In the genomic region with DNA sequence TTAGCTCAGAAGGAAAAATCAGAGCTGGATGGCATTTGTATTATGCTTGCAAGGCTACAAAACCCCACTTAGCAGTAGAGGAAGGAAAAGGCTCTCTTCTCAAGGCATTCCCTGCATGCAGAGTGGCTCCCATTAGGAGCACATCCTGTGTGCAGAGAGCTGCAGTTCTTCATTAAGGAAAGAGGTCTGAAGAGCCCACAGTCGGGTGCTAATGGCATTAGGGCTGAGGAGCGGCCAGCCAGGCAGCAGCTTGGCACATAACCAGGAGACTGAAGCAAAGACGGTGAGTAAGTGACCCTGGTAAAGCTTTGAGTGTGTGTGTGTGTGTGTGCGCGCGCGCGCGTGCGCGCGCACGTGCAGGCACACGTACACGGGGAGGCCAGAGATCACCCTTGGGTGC, we compare ENCODE assay signal across 11 mouse cellular contexts. TPM values are rescaled to one million over a fixed set of nuclear protein-coding genes. Genes with fewer than 3 reads are reported as not detected.
DNase-seq lines count a peak whose midpoint lies in the region; ATAC-seq and TF ChIP-seq lines count a peak whose summit lies in the region.
"Had no signal": no experiment of that assay in that cellular context is flagged by ENCODE, and none has a peak within 500 bp of the region (broad histone marks: within the 10 kb centered on the region; RNA-seq: fewer than 3 reads in every experiment).

No protein-coding gene starts in this region.

- H3K4me2 ChIP-seq in forebrain, embryonic 12.5 days: no peak overlapping the region
- H3K4me2 ChIP-seq in forebrain, embryonic 11.5 days (ENCODE audit: low read depth, low read length, severe bottlenecking): no peak overlapping the region
- H3K4me2 ChIP-seq in midbrain, embryonic 16.5 days (ENCODE audit: low read length): no peak overlapping the region
- H3K4me2 ChIP-seq: embryonic facial prominence, embryonic 13.5 days had no signal

- intact Hi-C loops in heart, postnatal 14 days (cut with DNase I): no loop called here
- intact Hi-C loops in gastrocnemius, adult 2 months (cut with DNase I): no loop called here

- H3K27ac ChIP-seq in forebrain, embryonic 12.5 days: peak overlapping the region; percentile 37; the same call in 1 of the 2 replicates
- no peak overlapping the region for H3K27ac ChIP-seq in forebrain, embryonic 11.5 days (ENCODE audit: low read depth, low read length)
- peak overlapping the region; percentile 17; the same call in 1 of the 2 replicates for H3K27ac ChIP-seq in midbrain, embryonic 16.5 days (ENCODE audit: low read length)
- no peak overlapping the region for H3K27ac ChIP-seq in gastrocnemius, adult 2 months
- H3K27ac ChIP-seq: embryonic facial prominence, embryonic 13.5 days; kidney, postnatal 0 days had no signal

- H3K9me3 ChIP-seq in forebrain, embryonic 12.5 days: no peaks in the 10 kb centered on the region
- no peaks in the 10 kb centered on the region for H3K9me3 ChIP-seq in forebrain, embryonic 11.5 days (ENCODE audit: control insufficient read depth, low read length)
- H3K9me3 ChIP-seq in midbrain, embryonic 16.5 days (replicated peaks; ENCODE audit: control insufficient read depth, low read length, poor library complexity, severe bottlenecking): no peaks in the 10 kb centered on the region
- H3K9me3 ChIP-seq: embryonic facial prominence, embryonic 13.5 days had no signal

- ATAC-seq in forebrain, embryonic 12.5 days (ENCODE audit: low FRiP score): no peak
- no peak for ATAC-seq in forebrain, embryonic 11.5 days (replicated peaks; ENCODE audit: low FRiP score)
- no peak for ATAC-seq in midbrain, embryonic 16.5 days
- ATAC-seq: liver, postnatal 0 days had no signal

- H3K4me1 ChIP-seq in forebrain, embryonic 12.5 days: peaks cover 3% of the 10 kb centered on the region; the same call in 1 of the 2 replicates
- H3K4me1 ChIP-seq in forebrain, embryonic 11.5 days (replicated peaks; ENCODE audit: control insufficient read depth, insufficient read depth, low read length): 0 out of 2 replicates have a peak, but pooled peaks cover 2% of the 10 kb centered on the region
- peaks cover 10% of the 10 kb centered on the region for H3K4me1 ChIP-seq in midbrain, embryonic 16.5 days (ENCODE audit: control insufficient read depth, insufficient read depth, low read length)

- no peak for TF ChIP-seq CTCF in gastrocnemius, adult 2 months (IDR thresholded peaks at IDR 0.05)

- no peak overlapping the region for H3K4me3 ChIP-seq in forebrain, embryonic 12.5 days (replicated peaks)
- no peak overlapping the region for H3K4me3 ChIP-seq in forebrain, embryonic 11.5 days (ENCODE audit: low read depth, low read length)
- no peak overlapping the region for H3K4me3 ChIP-seq in midbrain, embryonic 16.5 days (ENCODE audit: low read depth, low read length)
- H3K4me3 ChIP-seq in gastrocnemius, adult 2 months: no peak overlapping the region
- H3K4me3 ChIP-seq: embryonic facial prominence, embryonic 13.5 days had no signal

- no peak overlapping the region for H3K9ac ChIP-seq in forebrain, embryonic 12.5 days
- H3K9ac ChIP-seq in forebrain, embryonic 11.5 days (ENCODE audit: low read length): no peak overlapping the region
- no peak overlapping the region; the same call in 1 of the 2 replicates for H3K9ac ChIP-seq in midbrain, embryonic 16.5 days (ENCODE audit: low read depth, low read length)
- H3K9ac ChIP-seq: embryonic facial prominence, embryonic 13.5 days; liver, postnatal 0 days had no signal

- 85% methylated on average over 15 of the region's 15 CpGs for WGBS in forebrain, embryonic 12.5 days
- 89% methylated on average over 15 of the region's 15 CpGs for WGBS in forebrain, embryonic 11.5 days
- WGBS in midbrain, embryonic 16.5 days: 80% methylated on average over 15 of the region's 15 CpGs

- DNase-seq in forebrain, embryonic 11.5 days (ENCODE audit: low spot score): no peak
- DNase-seq in retina, postnatal 1 day: peak; percentile 47
- DNase-seq in retina, embryonic 14.5 days (ENCODE audit: low spot score): no peak
- peak; percentile 81 for DNase-seq in cerebellum, adult 9-10 months
- no peak for DNase-seq in heart, postnatal 14 days
- no peak for DNase-seq in gastrocnemius, adult 2 months
- DNase-seq: liver, postnatal 0 days had no signal

- H3K36me3 ChIP-seq in forebrain, embryonic 12.5 days (replicated peaks): no peaks in the 10 kb centered on the region
- H3K36me3 ChIP-seq in forebrain, embryonic 11.5 days (ENCODE audit: control insufficient read depth, insufficient read depth, low read length): no peaks in the 10 kb centered on the region
- H3K36me3 ChIP-seq in midbrain, embryonic 16.5 days (ENCODE audit: control insufficient read depth, insufficient read depth, low read length): no peaks in the 10 kb centered on the region
- H3K36me3 ChIP-seq: embryonic facial prominence, embryonic 13.5 days had no signal

- H3K27me3 ChIP-seq in forebrain, embryonic 12.5 days: peaks cover 6% of the 10 kb centered on the region; the same call in 1 of the 2 replicates
- no peaks in the 10 kb centered on the region for H3K27me3 ChIP-seq in forebrain, embryonic 11.5 days (ENCODE audit: control insufficient read depth, insufficient read depth, low read length)
- no peaks in the 10 kb centered on the region for H3K27me3 ChIP-seq in midbrain, embryonic 16.5 days (ENCODE audit: control insufficient read depth, insufficient read depth, low read depth, low read length)
- H3K27me3 ChIP-seq: embryonic facial prominence, embryonic 13.5 days had no signal

RNA-seq across cellular contexts. Expression of gene Sema4d, which starts 12.7 kb away (rescaled TPM):
- 8.2 and 11.4 TPM in 2 replicates for polyA plus RNA-seq in forebrain, embryonic 12.5 days (2016; fragmentation: Nextera tagmentation; extraction: Ambion mirVana)
- 8.3 and 8.4 TPM in 2 replicates for polyA plus RNA-seq in forebrain, embryonic 11.5 days (2014; fragmentation: Nextera tagmentation; extraction: Ambion mirVana)
- polyA plus RNA-seq in midbrain, embryonic 16.5 days (2015; fragmentation: Nextera tagmentation; extraction: Ambion mirVana): 15.4 and 16.7 TPM in 2 replicates
- total RNA-seq in heart, postnatal 14 days (2021): 10 to 100 TPM; 78.3 to 78.4 TPM
- 100 to 1,000 TPM; 110 to 132 TPM for total RNA-seq in gastrocnemius, adult 2 months (2021)

RNA-seq across cellular contexts. Expression of gene Gadd45g, which starts 40.3 kb away (rescaled TPM):
- polyA plus RNA-seq in forebrain, embryonic 12.5 days (2016; fragmentation: Nextera tagmentation; extraction: Ambion mirVana): 211 and 218 TPM in 2 replicates
- 157 and 169 TPM in 2 replicates for polyA plus RNA-seq in forebrain, embryonic 11.5 days (2014; fragmentation: Nextera tagmentation; extraction: Ambion mirVana)
- polyA plus RNA-seq in midbrain, embryonic 16.5 days (2015; fragmentation: Nextera tagmentation; extraction: Ambion mirVana): 44.2 and 45.5 TPM in 2 replicates
- total RNA-seq in heart, postnatal 14 days (2021): 10 to 100 TPM; 31.7 to 32.6 TPM
- total RNA-seq in gastrocnemius, adult 2 months (2021): 100 to 1,000 TPM in 1 of 2 experiments, 10 to 100 TPM in 1; 22.4 to 127 TPM

Comparison
In these comparisons a context has a peak if more than half of its experiments do, and no peak if none do; other contexts are left out.
1. H3K27ac ChIP-seq: peak in forebrain, embryonic 12.5 days (single experiment) and midbrain, embryonic 16.5 days (single experiment); none in forebrain, embryonic 11.5 days (single experiment) and gastrocnemius, adult 2 months (single experiment).
2. DNase-seq: peak in retina, postnatal 1 day (single experiment) and cerebellum, adult 9-10 months (single experiment); none in forebrain, embryonic 11.5 days (single experiment), retina, embryonic 14.5 days (single experiment), heart, postnatal 14 days (0 of 2) and gastrocnemius, adult 2 months (single experiment).